Mouse (Mus musculus) left cerebral cortex, adult 8-10 months (tissue): ENCODE data around the gene Fam180a. TPM values are rescaled to one million over a fixed set of nuclear protein-coding genes. Genes with fewer than 3 reads are reported as not detected.

Experiments used
- DNase-seq, 2 experiments: peaks; one replicate each; pipeline ENCODE4 v3.0.0; 2022; ENCODE audit warnings: low spot score in 2 of 2
- total RNA-seq, 4 experiments: library from RNA; stranded (reverse); gene quantifications; 2 replicates each; pipeline ENCODE4 v1.2.4; 2022

Fam180a gene
- total RNA-seq, 4 experiments from 2014 or later, result 2.4 to 3.9 (median 3.0) TPM

GRCm38 (mm10) chr6:35265580-35266278 lies 60.2 kb downstream of the Fam180a start:
- DNase-seq, result no peak

Other genes with a start within 250 kb of the Fam180a start
- gene Cnot4, start 192.4 kb downstream of the Fam180a start, total RNA-seq, result 10 to 100 TPM; 36.7 to 47.7 (median 39.9) TPM
- 10 to 100 TPM; 22.8 to 30.4 (median 25.9) TPM for gene Nup205, start 148.7 kb downstream of the Fam180a start, total RNA-seq
- gene Slc13a4, start 18.0 kb downstream of the Fam180a start, total RNA-seq, result 10 to 100 TPM; 14.7 to 18.2 (median 17.8) TPM
- 100 to 1,000 TPM; 246 to 311 (median 276) TPM for gene Mtpn, start 213.7 kb upstream of the Fam180a start, total RNA-seq